Mouse (Mus musculus): ENCODE results near the gene Lsm12. TPM values are rescaled to one million over a fixed set of nuclear protein-coding genes. Genes with fewer than 3 reads are reported as not detected.

The Lsm12 gene
- polyA plus RNA-seq, 1 experiment from 2014 or later: 79.9 TPM

GRCm38 (mm10) chr11:102211011-102211410 is 25.9 kb upstream of the Lsm12 start:
- Histone ChIP-seq H3K27me3 (replicated peaks; ENCODE audit: insufficient read depth, low read length) (no peaks in the 10 kb centered on the region), H3K4me3 (ENCODE audit: low read depth, low read length) (no peak overlapping the region), H3K9ac (replicated peaks; ENCODE audit: low read depth) (no peak overlapping the region), H3K9me3 (ENCODE audit: low read length) (no peaks in the 10 kb centered on the region), H3K36me3 (ENCODE audit: insufficient read depth, low read length) (peaks cover 5% of the 10 kb centered on the region; the same call in 1 of the 2 replicates), H3K4me1 (ENCODE audit: insufficient read depth, low read depth, low read length) (peaks cover 40% of the 10 kb centered on the region), H3K4me2 (replicated peaks; ENCODE audit: low read depth, low read length) (no peak overlapping the region), H3K27ac (ENCODE audit: low read length) (no peak overlapping the region)
- ATAC-seq (no peak), DNase-seq (ENCODE audit: low spot score) (peak; percentile 35)
- no peak for TF ChIP-seq EP300 (IDR thresholded peaks at IDR 0.05)
- no peak for TF ChIP-seq CTCF (IDR thresholded peaks at IDR 0.05)
- WGBS: 43% methylated on average over 5 of the region's 5 CpGs

GRCm38 (mm10) chr11:102210185-102210584 is 25.1 kb upstream of the Lsm12 start:
- no peak for DNase-seq (ENCODE audit: low spot score)
- H3K27me3 ChIP-seq (replicated peaks; ENCODE audit: insufficient read depth, low read length): no peaks in the 10 kb centered on the region

DNA sequence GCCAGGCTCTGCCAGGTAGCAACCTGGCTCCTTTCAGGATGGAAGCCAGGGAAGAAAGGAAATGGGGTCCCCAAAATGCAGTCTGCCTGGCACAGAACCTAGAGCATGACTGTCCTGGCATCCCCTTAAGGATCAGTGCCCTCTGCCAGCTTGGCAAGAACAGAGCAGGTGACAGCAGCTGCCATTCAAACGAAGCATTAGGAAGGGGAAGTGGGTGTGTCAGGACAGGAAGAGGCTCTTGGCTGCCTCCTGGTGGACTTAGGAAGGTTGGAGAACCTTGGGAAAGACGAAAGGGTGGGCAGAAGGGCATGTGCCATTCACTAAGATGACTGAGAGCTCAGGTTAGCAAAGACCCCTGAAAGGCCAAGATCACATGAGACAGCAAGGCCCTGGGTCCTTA is 24.6 kb upstream of the Lsm12 start:
- H3K4me3 ChIP-seq (ENCODE audit: low read depth, low read length): no peak overlapping the region
- no peaks in the 10 kb centered on the region for H3K9me3 ChIP-seq (ENCODE audit: low read length)
- peaks cover 27% of the 10 kb centered on the region for H3K4me1 ChIP-seq (ENCODE audit: insufficient read depth, low read depth, low read length)
- peak; percentile 84 for DNase-seq (ENCODE audit: low spot score)
- 18% methylated on average over 2 of the region's 2 CpGs for WGBS
- peak; percentile 32; the same call in 1 of the 2 replicates for ATAC-seq
- H3K36me3 ChIP-seq (ENCODE audit: insufficient read depth, low read length): peaks cover 6% of the 10 kb centered on the region
- no peak overlapping the region; the same call in 1 of the 2 replicates for H3K27ac ChIP-seq (ENCODE audit: low read length)
- no peak overlapping the region for H3K9ac ChIP-seq (replicated peaks; ENCODE audit: low read depth)
- H3K4me2 ChIP-seq (replicated peaks; ENCODE audit: low read depth, low read length): no peak overlapping the region
- peak; percentile 87 for TF ChIP-seq CTCF (IDR thresholded peaks at IDR 0.05)
- TF ChIP-seq EP300 (IDR thresholded peaks at IDR 0.05): no peak
- no peaks in the 10 kb centered on the region for H3K27me3 ChIP-seq (replicated peaks; ENCODE audit: insufficient read depth, low read length)

More at GRCm38 (mm10) chr11:102210185-102210584, 25.1 kb upstream of the Lsm12 start:
- Histone ChIP-seq H3K4me2 (replicated peaks; ENCODE audit: low read depth, low read length) (no peak overlapping the region), H3K4me1 (ENCODE audit: insufficient read depth, low read depth, low read length) (peaks cover 31% of the 10 kb centered on the region), H3K4me3 (ENCODE audit: low read depth, low read length) (no peak overlapping the region), H3K27ac (ENCODE audit: low read length) (no peak overlapping the region; the same call in 1 of the 2 replicates), H3K36me3 (ENCODE audit: insufficient read depth, low read length) (peaks cover 5% of the 10 kb centered on the region; the same call in 1 of the 2 replicates), H3K9me3 (ENCODE audit: low read length) (no peaks in the 10 kb centered on the region), H3K9ac (replicated peaks; ENCODE audit: low read depth) (no peak overlapping the region)
- ATAC-seq: peak; percentile 37
- 36% methylated on average over 3 of the region's 3 CpGs for WGBS
- TF ChIP-seq CTCF (IDR thresholded peaks at IDR 0.05) (no peak), EP300 (IDR thresholded peaks at IDR 0.05) (no peak)

DNA sequence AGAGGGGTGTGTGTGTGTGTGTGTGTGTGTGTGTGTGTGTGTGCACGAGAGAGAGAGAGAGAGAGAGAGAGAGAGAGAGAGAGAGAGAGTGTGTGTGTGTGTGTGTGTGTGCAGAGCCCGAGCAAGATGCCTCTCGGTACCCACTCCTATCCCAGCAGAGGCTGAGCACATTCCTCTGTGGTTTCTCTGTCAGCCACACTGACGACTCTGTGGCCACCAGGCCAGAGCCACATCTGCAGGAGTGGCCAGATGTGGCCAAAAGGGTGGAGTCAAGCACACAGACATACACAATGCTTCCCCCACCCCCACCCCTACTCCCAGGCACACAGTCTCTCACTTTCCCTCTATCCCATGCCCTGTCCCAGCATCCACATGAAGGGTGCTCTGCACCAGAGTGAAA is 23.8 kb upstream of the Lsm12 start:
- no peak for TF ChIP-seq CTCF (IDR thresholded peaks at IDR 0.05)
- TF ChIP-seq EP300 (IDR thresholded peaks at IDR 0.05): no peak
- Histone ChIP-seq H3K36me3 (ENCODE audit: insufficient read depth, low read length) (peaks cover 14% of the 10 kb centered on the region), H3K4me2 (replicated peaks; ENCODE audit: low read depth, low read length) (no peak overlapping the region), H3K9me3 (ENCODE audit: low read length) (no peaks in the 10 kb centered on the region), H3K27ac (ENCODE audit: low read length) (no peak overlapping the region), H3K9ac (replicated peaks; ENCODE audit: low read depth) (no peak overlapping the region), H3K4me1 (ENCODE audit: insufficient read depth, low read depth, low read length) (peaks cover 18% of the 10 kb centered on the region), H3K4me3 (ENCODE audit: low read depth, low read length) (no peak overlapping the region), H3K27me3 (replicated peaks; ENCODE audit: insufficient read depth, low read length) (no peaks in the 10 kb centered on the region)
- WGBS: 19% methylated on average over 3 of the region's 4 CpGs
- ATAC-seq: no peak
- DNase-seq (ENCODE audit: low spot score): no peak

GRCm38 (mm10) chr11:102207825-102208777 is 23.0 kb upstream of the Lsm12 start:
- ATAC-seq (peak; percentile 46), DNase-seq (ENCODE audit: low spot score) (peak; percentile 74)
- TF ChIP-seq EP300 (IDR thresholded peaks at IDR 0.05) (no peak), CTCF (IDR thresholded peaks at IDR 0.05) (no peak)
- Histone ChIP-seq H3K9me3 (ENCODE audit: low read length) (no peaks in the 10 kb centered on the region), H3K4me1 (ENCODE audit: insufficient read depth, low read depth, low read length) (peaks cover 18% of the 10 kb centered on the region), H3K27ac (ENCODE audit: low read length) (0 out of 2 replicates have a peak overlapping the region, but pooled peaks have one; percentile 21), H3K36me3 (ENCODE audit: insufficient read depth, low read length) (peaks cover 18% of the 10 kb centered on the region), H3K27me3 (replicated peaks; ENCODE audit: insufficient read depth, low read length) (no peaks in the 10 kb centered on the region), H3K9ac (replicated peaks; ENCODE audit: low read depth) (no peak overlapping the region), H3K4me3 (ENCODE audit: low read depth, low read length) (no peak overlapping the region), H3K4me2 (replicated peaks; ENCODE audit: low read depth, low read length) (no peak overlapping the region)
- WGBS: 54% methylated on average over 11 of the region's 11 CpGs

DNA sequence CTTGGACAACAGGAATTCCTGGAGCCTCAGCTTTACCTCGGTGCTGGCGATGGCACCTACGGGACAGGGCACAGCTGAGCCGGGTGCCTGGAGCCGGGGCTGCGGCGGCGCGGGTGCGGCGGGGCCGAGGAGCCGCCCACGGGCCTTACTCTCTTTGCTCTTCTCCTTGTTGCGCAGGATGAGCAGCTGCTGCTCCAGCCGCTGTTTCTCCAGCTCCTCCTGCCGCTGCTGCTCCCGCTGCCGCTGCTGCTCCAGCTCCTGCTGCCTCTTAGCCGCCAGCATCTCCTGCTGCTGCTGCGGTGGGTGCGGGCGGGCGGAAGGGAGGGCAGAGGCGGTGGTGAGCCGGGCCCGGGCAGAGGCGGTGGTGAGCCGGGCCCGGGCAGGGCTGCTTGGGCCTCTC is 21.4 kb upstream of the Lsm12 start:
- H3K36me3 ChIP-seq (ENCODE audit: insufficient read depth, low read length): peaks cover 19% of the 10 kb centered on the region
- 82% methylated on average over 17 of the region's 30 CpGs for WGBS
- no peak overlapping the region for H3K4me3 ChIP-seq (ENCODE audit: low read depth, low read length)
- no peak for ATAC-seq
- no peak overlapping the region for H3K27ac ChIP-seq (ENCODE audit: low read length)
- H3K4me2 ChIP-seq (replicated peaks; ENCODE audit: low read depth, low read length): no peak overlapping the region
- peaks cover 10% of the 10 kb centered on the region for H3K4me1 ChIP-seq (ENCODE audit: insufficient read depth, low read depth, low read length)
- H3K9me3 ChIP-seq (ENCODE audit: low read length): no peaks in the 10 kb centered on the region
- TF ChIP-seq EP300 (IDR thresholded peaks at IDR 0.05) (no peak), CTCF (IDR thresholded peaks at IDR 0.05) (no peak)
- DNase-seq (ENCODE audit: low spot score): no peak
- H3K9ac ChIP-seq (replicated peaks; ENCODE audit: low read depth): no peak overlapping the region
- H3K27me3 ChIP-seq (replicated peaks; ENCODE audit: insufficient read depth, low read length): no peaks in the 10 kb centered on the region

All from lung, postnatal 0 days (tissue).